In genomic region chr1:105711227-105711626, GRCm38 (mm10) we compare ENCODE assay signal across 9 mouse cellular contexts. TPM values are rescaled to one million over a fixed set of nuclear protein-coding genes. Genes with fewer than 3 reads are reported as not detected.
DNase-seq lines count a peak whose midpoint lies in the region; ATAC-seq lines count a peak whose summit lies in the region.
"Had no signal": no experiment of that assay in that cellular context is flagged by ENCODE, and none has a peak within 500 bp of the region (broad histone marks: within the 10 kb centered on the region; RNA-seq: fewer than 3 reads in every experiment).

No protein-coding gene starts in this region.

- WGBS in kidney, embryonic 14.5 days, result 51% methylated on average over 1 of the region's 1 CpGs
- 46% methylated on average over 1 of the region's 1 CpGs for WGBS in forebrain, embryonic 13.5 days

- no peaks in the 10 kb centered on the region for H3K4me1 ChIP-seq in kidney, embryonic 14.5 days (ENCODE audit: control insufficient read depth, insufficient read depth, low read length)
- H3K4me1 ChIP-seq in forebrain, embryonic 13.5 days, result no peaks in the 10 kb centered on the region
- H3K4me1 ChIP-seq: liver, embryonic 15.5 days had no signal

- no peak overlapping the region for H3K27ac ChIP-seq in kidney, embryonic 14.5 days (ENCODE audit: low read depth, low read length)
- no peak overlapping the region for H3K27ac ChIP-seq in forebrain, embryonic 13.5 days
- H3K27ac ChIP-seq: liver, embryonic 15.5 days had no signal

- H3K36me3 ChIP-seq in kidney, embryonic 14.5 days (ENCODE audit: control insufficient read depth, insufficient read depth, low read length), result peaks cover 8% of the 10 kb centered on the region; the same call in 1 of the 2 replicates
- peaks cover 27% of the 10 kb centered on the region for H3K36me3 ChIP-seq in forebrain, embryonic 13.5 days (ENCODE audit: poor library complexity, severe bottlenecking)

- H3K9me3 ChIP-seq in kidney, embryonic 14.5 days (ENCODE audit: control insufficient read depth, low read length), result no peaks in the 10 kb centered on the region
- H3K9me3 ChIP-seq in forebrain, embryonic 13.5 days (replicated peaks), result no peaks in the 10 kb centered on the region
- H3K9me3 ChIP-seq: liver, embryonic 15.5 days had no signal

- H3K4me3 ChIP-seq in kidney, embryonic 14.5 days (ENCODE audit: low read length), result no peak overlapping the region
- no peak overlapping the region for H3K4me3 ChIP-seq in forebrain, embryonic 13.5 days
- H3K4me3 ChIP-seq: liver, embryonic 15.5 days had no signal

- no peak overlapping the region for H3K9ac ChIP-seq in kidney, embryonic 14.5 days (ENCODE audit: low read depth, low read length)
- no peak overlapping the region for H3K9ac ChIP-seq in forebrain, embryonic 13.5 days
- H3K9ac ChIP-seq: liver, embryonic 15.5 days had no signal

- no peak for ATAC-seq in kidney, embryonic 14.5 days (ENCODE audit: low FRiP score, low TSS enrichment)
- ATAC-seq in forebrain, embryonic 13.5 days, result no peak

- DNase-seq in cerebellum, postnatal 10 days, result peak; percentile 42 to 66
- no peak for DNase-seq in cerebellum, adult 9-11 months
- DNase-seq in kidney, postnatal 14 days, result peak; percentile 18
- peak; percentile 66 for DNase-seq in 416B (ENCODE audit: low read depth)
- peak; percentile 61 for DNase-seq in brain, adult 2 months (ENCODE audit: low read depth, low spot score)
- DNase-seq in retina, postnatal 7 days (ENCODE audit: low read depth, low spot score), result peak; percentile 9

- no peak overlapping the region for H3K4me2 ChIP-seq in kidney, embryonic 14.5 days (replicated peaks; ENCODE audit: low read depth, low read length)
- no peak overlapping the region for H3K4me2 ChIP-seq in forebrain, embryonic 13.5 days
- H3K4me2 ChIP-seq: liver, embryonic 15.5 days had no signal

- H3K27me3 ChIP-seq in kidney, embryonic 14.5 days (ENCODE audit: control insufficient read depth, insufficient read depth, low read length), result no peaks in the 10 kb centered on the region
- H3K27me3 ChIP-seq in forebrain, embryonic 13.5 days, result no peaks in the 10 kb centered on the region
- H3K27me3 ChIP-seq: liver, embryonic 15.5 days had no signal

RNA-seq across cellular contexts. Expression of gene Relch, which starts 47.6 kb away (rescaled TPM):
- polyA plus RNA-seq in kidney, embryonic 14.5 days (2014; fragmentation: Nextera tagmentation; extraction: Ambion mirVana), result 21.7 and 25.8 TPM in 2 replicates
- 35.2 and 35.5 TPM in 2 replicates for polyA plus RNA-seq in forebrain, embryonic 13.5 days (2015; fragmentation: Nextera tagmentation; extraction: Ambion mirVana)

RNA-seq across cellular contexts. Expression of gene Pign, which starts 47.8 kb away (rescaled TPM):
- 13.5 and 22.6 TPM in 2 replicates for polyA plus RNA-seq in kidney, embryonic 14.5 days (2014; fragmentation: Nextera tagmentation; extraction: Ambion mirVana)
- 9.4 and 10.4 TPM in 2 replicates for polyA plus RNA-seq in forebrain, embryonic 13.5 days (2015; fragmentation: Nextera tagmentation; extraction: Ambion mirVana)
